Mouse (Mus musculus) left cerebral cortex, adult 8-10 months (tissue): Measurements from ENCODE around the gene Rmnd5b. TPM values are rescaled to one million over a fixed set of nuclear protein-coding genes. Genes with fewer than 3 reads are reported as not detected.
"Not testable (repeated sequence)": the region's sequence is repeated elsewhere in the genome, so short reads cannot be mapped to it uniquely, and the experiment has no call there.

Experiments used
- DNase-seq, 2 experiments: peaks; one replicate each; pipeline ENCODE4 v3.0.0; 2022; ENCODE audit warnings: low spot score in 2 of 2
- total RNA-seq, 4 experiments: library from RNA; stranded (reverse); gene quantifications; 2 replicates each; pipeline ENCODE4 v1.2.4; 2022

Gene Rmnd5b
- total RNA-seq, 4 experiments from 2014 or later = 48.2 to 59.4 (median 54.7) TPM

GRCm38 (mm10) chr11:51622971-51623491, 12.7 kb downstream of the Rmnd5b start:
- peak in 1 of 2 experiments; percentile 92 for DNase-seq

GRCm38 (mm10) chr11:51621776-51622175, 13.9 kb downstream of the Rmnd5b start:
- no peak for DNase-seq

- no peak for DNase-seq
Observed at GRCm38 (mm10) chr11:51620084-51620483, 15.6 kb downstream of the Rmnd5b start.

- peak; percentile 79 to 95 for DNase-seq
Observed at GRCm38 (mm10) chr11:51619409-51620060, 16.2 kb downstream of the Rmnd5b start, which contains the start of gene Nhp2. Gene Nhp2, plus strand, starts transcription at chr11:51619735.

- no peak for DNase-seq
Observed at GRCm38 (mm10) chr11:51618894-51619408, 16.7 kb downstream of the Rmnd5b start.

GRCm38 (mm10) chr11:51617693-51618092, 18.0 kb downstream of the Rmnd5b start:
- DNase-seq = no peak

GRCm38 (mm10) chr11:51616113-51616512, 19.6 kb downstream of the Rmnd5b start:
- DNase-seq = not testable (repeated sequence)

GRCm38 (mm10) chr11:51615601-51616000, 20.1 kb downstream of the Rmnd5b start:
- no peak for DNase-seq

- no peak for DNase-seq
Observed at GRCm38 (mm10) chr11:51615129-51615528, 20.6 kb downstream of the Rmnd5b start.

GRCm38 (mm10) chr11:51614256-51614655, 21.4 kb downstream of the Rmnd5b start:
- no peak for DNase-seq

GRCm38 (mm10) chr11:51609940-51610339, 25.8 kb downstream of the Rmnd5b start:
- DNase-seq = not testable (repeated sequence)

GRCm38 (mm10) chr11:51609266-51609909, 26.3 kb downstream of the Rmnd5b start:
- DNase-seq = no peak

GRCm38 (mm10) chr11:51607096-51607738, 28.5 kb downstream of the Rmnd5b start:
- no peak for DNase-seq

GRCm38 (mm10) chr11:51606447-51607095, 29.1 kb downstream of the Rmnd5b start, which contains the start of gene Hnrnpab:
Gene Hnrnpab, minus strand, starts transcription at chr11:51606847.
- peak; percentile 96 to 97 for DNase-seq

- peak in 1 of 2 experiments; percentile 66 for DNase-seq
Observed at GRCm38 (mm10) chr11:51605602-51606446, 29.9 kb downstream of the Rmnd5b start.

GRCm38 (mm10) chr11:51602253-51602652, 33.4 kb downstream of the Rmnd5b start:
- no peak for DNase-seq

- DNase-seq = no peak
Observed at GRCm38 (mm10) chr11:51597553-51597952, 38.1 kb downstream of the Rmnd5b start.

- DNase-seq = no peak
Observed at GRCm38 (mm10) chr11:51595459-51596083, 40.1 kb downstream of the Rmnd5b start.

- no peak for DNase-seq
Observed at GRCm38 (mm10) chr11:51594715-51595350, 40.9 kb downstream of the Rmnd5b start.
